In genomic region chr11:107470521-107471041, GRCm38 (mm10) we compare ENCODE assay signal across 8 mouse cellular contexts. TPM values are rescaled to one million over a fixed set of nuclear protein-coding genes. Genes with fewer than 3 reads are reported as not detected.
DNase-seq lines count a peak whose midpoint lies in the region; ATAC-seq and TF ChIP-seq lines count a peak whose summit lies in the region.

Gene Pitpnc1 (minus strand): TSS chr11:107470699.

- peak; percentile 91 for ATAC-seq in frontal cortex, adult (ENCODE audit: low TSS enrichment)
- ATAC-seq in lung, postnatal 0 days: peak; percentile 87

- peaks cover 32% of the 10 kb centered on the region for H3K4me1 ChIP-seq in hindbrain, embryonic 10.5 days (replicated peaks)
- H3K4me1 ChIP-seq in lung, postnatal 0 days (ENCODE audit: insufficient read depth, low read depth, low read length): peaks cover 8% of the 10 kb centered on the region; the same call in 1 of the 2 replicates

- DNase-seq in MN1 (ENCODE audit: low spot score): peak; percentile 82
- peak; percentile 89 for DNase-seq in cerebellum, adult 9-10 months
- peak; percentile 89 for DNase-seq in hindbrain, embryonic 10.5 days (ENCODE audit: low spot score)
- peak; percentile 77 to 86 for DNase-seq in layer of hippocampus, postnatal 10 days (ENCODE audit: low spot score in 2 of 2)
- peak; percentile 94 for DNase-seq in lung, postnatal 0 days (ENCODE audit: low spot score)
- DNase-seq in ovary, postnatal 10 days (ENCODE audit: low spot score): peak; percentile 76
- peak; percentile 85 to 86 for DNase-seq in thymus, postnatal 10 days (ENCODE audit: low spot score in 2 of 2)

- H3K27ac ChIP-seq in hindbrain, embryonic 10.5 days: peak within 1 kb of the TSS; percentile 95
- peak within 1 kb of the TSS; percentile 88 for H3K27ac ChIP-seq in lung, postnatal 0 days (ENCODE audit: low read length)

- no peak for TF ChIP-seq EP300 in lung, postnatal 0 days (IDR thresholded peaks at IDR 0.05)

- H3K27me3 ChIP-seq in hindbrain, embryonic 10.5 days (ENCODE audit: insufficient read depth, poor library complexity, severe bottlenecking): no peaks in the 10 kb centered on the region
- no peaks in the 10 kb centered on the region for H3K27me3 ChIP-seq in lung, postnatal 0 days (replicated peaks; ENCODE audit: insufficient read depth, low read length)

- no peaks in the 10 kb centered on the region for H3K9me3 ChIP-seq in hindbrain, embryonic 10.5 days
- H3K9me3 ChIP-seq in lung, postnatal 0 days (ENCODE audit: low read length): no peaks in the 10 kb centered on the region

- peak within 1 kb of the TSS; percentile 76 for H3K9ac ChIP-seq in lung, postnatal 0 days (replicated peaks; ENCODE audit: low read depth)

- WGBS in hindbrain, embryonic 10.5 days: under 1% methylated on average over 37 of the region's 37 CpGs
- 1% methylated on average over 37 of the region's 37 CpGs for WGBS in lung, postnatal 0 days

- peak; percentile 33 for TF ChIP-seq CTCF in lung, postnatal 0 days (IDR thresholded peaks at IDR 0.05)

- peak within 1 kb of the TSS; percentile 99 for H3K4me2 ChIP-seq in lung, postnatal 0 days (replicated peaks; ENCODE audit: low read depth, low read length)

- H3K36me3 ChIP-seq in hindbrain, embryonic 10.5 days: no peaks in the 10 kb centered on the region
- H3K36me3 ChIP-seq in lung, postnatal 0 days (ENCODE audit: insufficient read depth, low read length): no peaks in the 10 kb centered on the region

- peak within 1 kb of the TSS; percentile 88 for H3K4me3 ChIP-seq in hindbrain, embryonic 10.5 days
- peak within 1 kb of the TSS; percentile 76 for H3K4me3 ChIP-seq in lung, postnatal 0 days (ENCODE audit: low read depth, low read length)

RNA-seq across cellular contexts. Expression of gene Pitpnc1, which starts in this region (rescaled TPM):
- polyA plus RNA-seq in hindbrain, embryonic 10.5 days (2016; fragmentation: Nextera tagmentation; extraction: Ambion mirVana): 21.9 and 22.8 TPM in 2 replicates
- total RNA-seq in layer of hippocampus, postnatal 10 days (2021): 10 to 100 TPM; 60.3 to 65.2 TPM
- 16.3 and 22.2 TPM in 2 replicates for polyA plus RNA-seq in lung, postnatal 0 days (2015; fragmentation: Nextera tagmentation; extraction: Ambion mirVana)

Comparison
In these comparisons a context has a peak if more than half of its experiments do, and no peak if none do; other contexts are left out.
1. Peak in every context shown above with its lines: DNase-seq, ATAC-seq, H3K4me3 ChIP-seq and H3K27ac ChIP-seq.